Mouse (Mus musculus): ENCODE data around the gene Noa1. TPM values are rescaled to one million over a fixed set of nuclear protein-coding genes. Genes with fewer than 3 reads are reported as not detected.

The Noa1 gene
- 23.1 and 27.9 TPM in 2 replicates for polyA plus RNA-seq (2012; rRNA removed)

GRCm38 (mm10) chr5:77309924-77310772 lies at the start of gene Noa1, which contains the start of gene Polr2b:
Noa1 (minus strand) TSS chr5:77310084.
Polr2b (plus strand) TSS chr5:77310147.
- TF ChIP-seq CTCF (IDR thresholded peaks at IDR 0.05; ENCODE audit: borderline replicate concordance, control insufficient read depth, extremely low read depth, insufficient read depth, low read length, poor library complexity) (peak; percentile 22; the same call in 1 of the 2 replicates), POLR2A (IDR thresholded peaks at IDR 0.05; ENCODE audit: control insufficient read depth, extremely low read depth, insufficient read depth, low read length, poor library complexity) (peak; percentile 69)
- H3K27ac ChIP-seq (ENCODE audit: control insufficient read depth, insufficient read depth, low read length), result peak within 1 kb of the TSS; percentile 78
- H3K27me3 ChIP-seq (ENCODE audit: control insufficient read depth, insufficient read depth, low read length), result no peaks in the 10 kb centered on the region
- H3K4me1 ChIP-seq (replicated peaks; ENCODE audit: control insufficient read depth, insufficient read depth, low read length), result peaks cover 15% of the 10 kb centered on the region
- H3K36me3 ChIP-seq (ENCODE audit: control insufficient read depth, insufficient read depth, low read length), result peaks cover 17% of the 10 kb centered on the region
- WGBS, result under 1% methylated on average over 85 of the region's 85 CpGs
- DNase-seq, result peak; percentile 98
- peak within 1 kb of the TSS; percentile 76 for H3K4me3 ChIP-seq (ENCODE audit: control insufficient read depth, insufficient read depth, low read length)

- Histone ChIP-seq H3K4me1 (replicated peaks; ENCODE audit: control insufficient read depth, insufficient read depth, low read length) (peaks cover 21% of the 10 kb centered on the region), H3K4me3 (ENCODE audit: control insufficient read depth, insufficient read depth, low read length) (peak overlapping the region; percentile 37), H3K27ac (ENCODE audit: control insufficient read depth, insufficient read depth, low read length) (no peak overlapping the region), H3K36me3 (ENCODE audit: control insufficient read depth, insufficient read depth, low read length) (no peaks in the 10 kb centered on the region), H3K27me3 (ENCODE audit: control insufficient read depth, insufficient read depth, low read length) (no peaks in the 10 kb centered on the region)
- WGBS, result 28% methylated on average over 10 of the region's 10 CpGs
- TF ChIP-seq POLR2A (IDR thresholded peaks at IDR 0.05; ENCODE audit: control insufficient read depth, extremely low read depth, insufficient read depth, low read length, poor library complexity), result no peak
- TF ChIP-seq CTCF (IDR thresholded peaks at IDR 0.05; ENCODE audit: borderline replicate concordance, control insufficient read depth, extremely low read depth, insufficient read depth, low read length, poor library complexity), result no peak
- DNase-seq, result peak; percentile 40
Measured at GRCm38 (mm10) chr5:77358347-77358746, 48.5 kb upstream of the Noa1 start.

GRCm38 (mm10) chr5:77357405-77358149 lies 47.7 kb upstream of the Noa1 start:
- DNase-seq, result peak; percentile 78
- Histone ChIP-seq H3K27ac (ENCODE audit: control insufficient read depth, insufficient read depth, low read length) (no peak overlapping the region), H3K27me3 (ENCODE audit: control insufficient read depth, insufficient read depth, low read length) (no peaks in the 10 kb centered on the region), H3K36me3 (ENCODE audit: control insufficient read depth, insufficient read depth, low read length) (no peaks in the 10 kb centered on the region), H3K4me3 (ENCODE audit: control insufficient read depth, insufficient read depth, low read length) (peak overlapping the region; percentile 62), H3K4me1 (replicated peaks; ENCODE audit: control insufficient read depth, insufficient read depth, low read length) (peaks cover 21% of the 10 kb centered on the region)
- 26% methylated on average over 22 of the region's 22 CpGs for WGBS
- TF ChIP-seq CTCF (IDR thresholded peaks at IDR 0.05; ENCODE audit: borderline replicate concordance, control insufficient read depth, extremely low read depth, insufficient read depth, low read length, poor library complexity), result no peak
- TF ChIP-seq POLR2A (IDR thresholded peaks at IDR 0.05; ENCODE audit: control insufficient read depth, extremely low read depth, insufficient read depth, low read length, poor library complexity), result no peak

GRCm38 (mm10) chr5:77355307-77356265 lies 45.7 kb upstream of the Noa1 start:
- Histone ChIP-seq H3K4me3 (ENCODE audit: control insufficient read depth, insufficient read depth, low read length) (no peak overlapping the region), H3K27me3 (ENCODE audit: control insufficient read depth, insufficient read depth, low read length) (no peaks in the 10 kb centered on the region), H3K27ac (ENCODE audit: control insufficient read depth, insufficient read depth, low read length) (no peak overlapping the region), H3K36me3 (ENCODE audit: control insufficient read depth, insufficient read depth, low read length) (no peaks in the 10 kb centered on the region), H3K4me1 (replicated peaks; ENCODE audit: control insufficient read depth, insufficient read depth, low read length) (peaks cover 25% of the 10 kb centered on the region)
- WGBS, result 91% methylated on average over 19 of the region's 19 CpGs
- no peak for DNase-seq
- TF ChIP-seq POLR2A (IDR thresholded peaks at IDR 0.05; ENCODE audit: control insufficient read depth, extremely low read depth, insufficient read depth, low read length, poor library complexity) (no peak), CTCF (IDR thresholded peaks at IDR 0.05; ENCODE audit: borderline replicate concordance, control insufficient read depth, extremely low read depth, insufficient read depth, low read length, poor library complexity) (no peak)

- Histone ChIP-seq H3K36me3 (ENCODE audit: control insufficient read depth, insufficient read depth, low read length) (peaks cover 5% of the 10 kb centered on the region; the same call in 1 of the 2 replicates), H3K27ac (ENCODE audit: control insufficient read depth, insufficient read depth, low read length) (no peak overlapping the region), H3K27me3 (ENCODE audit: control insufficient read depth, insufficient read depth, low read length) (no peaks in the 10 kb centered on the region), H3K4me1 (replicated peaks; ENCODE audit: control insufficient read depth, insufficient read depth, low read length) (peaks cover 25% of the 10 kb centered on the region), H3K4me3 (ENCODE audit: control insufficient read depth, insufficient read depth, low read length) (no peak overlapping the region)
- DNase-seq, result peak; percentile 79
- WGBS, result 1% methylated on average over 16 of the region's 16 CpGs
- no peak for TF ChIP-seq POLR2A (IDR thresholded peaks at IDR 0.05; ENCODE audit: control insufficient read depth, extremely low read depth, insufficient read depth, low read length, poor library complexity)
- TF ChIP-seq CTCF (IDR thresholded peaks at IDR 0.05; ENCODE audit: borderline replicate concordance, control insufficient read depth, extremely low read depth, insufficient read depth, low read length, poor library complexity), result peak; percentile 99
Measured at GRCm38 (mm10) chr5:77354361-77354787, 44.5 kb upstream of the Noa1 start.
